Mouse (Mus musculus) granulocyte monocyte progenitor cell, adult 5-6 weeks (primary cell): ENCODE results near the gene Arhgef16. TPM values are rescaled to one million over a fixed set of nuclear protein-coding genes. Genes with fewer than 3 reads are reported as not detected.

Experiments
- ATAC-seq: replicated peaks from 2 replicates; pipeline ENCODE4 v1.8.0; 2016; ENCODE audit warnings: mild to moderate bottlenecking, moderate TSS enrichment, inconsistent platforms; ENCODE audit not compliant: poor library complexity, severe bottlenecking
- total RNA-seq, 2 experiments: library from RNA; stranded (forward) in 1 of 2; stranded (reverse) in 1 of 2; fragments of 200-712, 200-1000 nt in 1 of 2; fragments of >200 nt in 1 of 2; fragmentation: Nextera tagmentation in 1 of 2; gene quantifications; 2 replicates each; pipeline ENCODE4 v1.2.3; 2014 to 2017

The Arhgef16 gene
- total RNA-seq, 2 experiments from 2014 or later, result not detected

- ATAC-seq, result no peak
These were observed 69.2 kb downstream of the Arhgef16 start for GRCm38 (mm10) chr4:154232295-154232694.

- ATAC-seq, result no peak
These were observed 70.1 kb downstream of the Arhgef16 start for GRCm38 (mm10) chr4:154231380-154231779.

DNA sequence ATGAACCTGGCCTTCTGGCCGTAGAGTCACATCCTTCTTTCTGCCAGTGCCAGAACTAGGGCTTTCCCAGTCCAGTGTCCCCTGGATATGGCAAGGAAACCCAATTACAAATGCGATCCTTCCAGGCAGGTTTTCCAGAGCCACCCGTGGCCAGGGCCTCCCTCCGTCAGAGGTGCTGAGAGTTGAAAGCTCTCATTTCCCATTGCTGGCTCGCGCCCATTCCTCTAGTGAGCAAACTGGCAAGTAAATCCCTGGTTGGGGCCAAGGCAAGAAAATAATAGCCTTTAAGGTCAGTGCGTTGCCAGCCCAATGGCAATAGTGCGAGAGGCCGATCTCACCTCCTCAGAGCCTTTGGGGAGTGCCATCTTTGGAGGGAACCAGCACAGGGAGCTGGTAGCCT, 71.9 kb downstream of the Arhgef16 start:
- ATAC-seq, result no peak

Other genes with a start within 250 kb of the Arhgef16 start
- gene Trp73, start 161.5 kb downstream of the Arhgef16 start, total RNA-seq (2014; fragmentation: Nextera tagmentation), result not detected in 2 replicates
- not detected in 2 replicates for gene Trp73, start 161.5 kb downstream of the Arhgef16 start, total RNA-seq (2017)
- gene Wrap73, start 159.3 kb downstream of the Arhgef16 start, total RNA-seq (2014; fragmentation: Nextera tagmentation), result 8.0 and 18.9 TPM in 2 replicates
- 8.6 and 24.1 TPM in 2 replicates for gene Wrap73, start 159.3 kb downstream of the Arhgef16 start, total RNA-seq (2017)
- 44.9 and 52.5 TPM in 2 replicates for gene Tprgl, start 141.0 kb downstream of the Arhgef16 start, total RNA-seq (2014; fragmentation: Nextera tagmentation)
- gene Tprgl, start 141.0 kb downstream of the Arhgef16 start, total RNA-seq (2017), result 28.9 and 29.8 TPM in 2 replicates
- gene Megf6, start 130.9 kb downstream of the Arhgef16 start, total RNA-seq (2014; fragmentation: Nextera tagmentation), result not detected in 2 replicates
- gene Megf6, start 130.9 kb downstream of the Arhgef16 start, total RNA-seq (2017), result not detected in 2 replicates
- not detected in 2 replicates for gene B230104I21Rik, start 34.5 kb upstream of the Arhgef16 start, total RNA-seq (2014; fragmentation: Nextera tagmentation)
- not detected in 2 replicates for gene B230104I21Rik, start 34.5 kb upstream of the Arhgef16 start, total RNA-seq (2017)